Mouse (Mus musculus): ENCODE results near the gene Ehbp1.

- TF ChIP-seq POLR2A (IDR thresholded peaks at IDR 0.05; ENCODE audit: insufficient read depth, low read length) (no peak), CTCF (IDR thresholded peaks at IDR 0.05; ENCODE audit: low read depth, low read length) (no peak), EP300 (IDR thresholded peaks at IDR 0.05; ENCODE audit: insufficient read depth, low read depth, low read length) (no peak)
Measured at GRCm38 (mm10) chr11:22287513-22287900, 54.6 kb downstream of the Ehbp1 start.
